Mouse (Mus musculus) limb, embryonic 14.5 days (tissue): ENCODE measurements around the gene Sebox. TPM values are rescaled to one million over a fixed set of nuclear protein-coding genes. Genes with fewer than 3 reads are reported as not detected.

ENCODE experiments used
- ATAC-seq: fragments of 200-750 bp; cut with Nextera tagmentation; 2 replicates; pipeline ENCODE4 v1.8.0; 2017; ENCODE audit warnings: low read depth, moderate number of reproducible peaks, moderate TSS enrichment; ENCODE audit not compliant: low FRiP score
- DNase-seq: peaks from one replicate; pipeline ENCODE4 v3.0.0-alpha.2; 2015; ENCODE audit warnings: low spot score
- H3K27ac ChIP-seq: fragments of 300-500 bp; sonication (generic); replicated peaks from 2 replicates; pipeline ENCODE4 v1.5.1; 2014; ENCODE audit warnings: low read depth, mild to moderate bottlenecking, low read length, moderate library complexity, mixed read lengths
- H3K27me3 ChIP-seq: fragments of 300-500 bp; sonication (generic); 2 replicates; pipeline ENCODE4 v1.6.1; 2014; ENCODE audit warnings: low read length, mixed read lengths; ENCODE audit not compliant: control insufficient read depth, insufficient read depth
- H3K36me3 ChIP-seq: fragments of 300-500 bp; sonication (generic); 2 replicates; pipeline ENCODE4 v1.6.1; 2014; ENCODE audit warnings: mild to moderate bottlenecking, low read length, moderate library complexity, mixed read lengths; ENCODE audit not compliant: control insufficient read depth, insufficient read depth
- H3K4me1 ChIP-seq: fragments of 300-500 bp; sonication (generic); 2 replicates; pipeline ENCODE4 v1.6.1; 2014; ENCODE audit warnings: antibody characterized with exemption, low read length, mixed read lengths; ENCODE audit not compliant: control insufficient read depth, insufficient read depth
- H3K4me2 ChIP-seq: fragments of 300-500 bp; sonication (generic); replicated peaks from 2 replicates; pipeline ENCODE4 v1.6.1; 2014; ENCODE audit warnings: low read depth, mild to moderate bottlenecking, low read length, moderate library complexity; ENCODE audit not compliant: severe bottlenecking
- H3K4me3 ChIP-seq: fragments of 300-500 bp; sonication (generic); replicated peaks from 2 replicates; pipeline ENCODE4 v1.5.1; 2014; ENCODE audit warnings: low read length
- H3K9ac ChIP-seq: fragments of 300-500 bp; sonication (generic); 2 replicates; pipeline ENCODE4 v1.6.1; 2014; ENCODE audit warnings: mild to moderate bottlenecking, low read depth, low read length, moderate library complexity; ENCODE audit not compliant: severe bottlenecking
- H3K9me3 ChIP-seq: fragments of 300-500 bp; sonication (generic); 2 replicates; pipeline ENCODE4 v1.6.1; 2016; ENCODE audit warnings: low read length; ENCODE audit not compliant: control insufficient read depth
- POLR2A ChIP-seq: fragments of 200-500 bp; IDR thresholded peaks from 2 replicates; pipeline ENCODE4 v1.8.0; 2012; ENCODE audit warnings: inconsistent platforms, mild to moderate bottlenecking, moderate library complexity, borderline replicate concordance; ENCODE audit not compliant: insufficient read depth, insufficient read length; ENCODE audit errors: extremely low read depth
- WGBS: fragments of 180-500 bp; shearing (Covaris S2); extraction: QIAGEN DNeasy Blood & Tissue Kit; methylation state at CpG from one replicate; pipeline ENCODE4 v1.1.7; 2014; 5-methylcytosine and 5-hydroxymethylcytosine counted together
- polyA plus RNA-seq, 2 experiments: library from polyadenylated mRNA; depleted of rRNA in 1 of 2; stranded (reverse) in 1 of 2; unstranded in 1 of 2; fragments of >200 nt; fragmentation: Nextera tagmentation in 1 of 2; extraction: Ambion mirVana in 1 of 2; gene quantifications; 2 replicates each; pipeline versions ENCODE4 v1.2.1 to v1.2.3; 2012 to 2014

Sebox gene
- polyA plus RNA-seq, 2 experiments = not detected

DNA sequence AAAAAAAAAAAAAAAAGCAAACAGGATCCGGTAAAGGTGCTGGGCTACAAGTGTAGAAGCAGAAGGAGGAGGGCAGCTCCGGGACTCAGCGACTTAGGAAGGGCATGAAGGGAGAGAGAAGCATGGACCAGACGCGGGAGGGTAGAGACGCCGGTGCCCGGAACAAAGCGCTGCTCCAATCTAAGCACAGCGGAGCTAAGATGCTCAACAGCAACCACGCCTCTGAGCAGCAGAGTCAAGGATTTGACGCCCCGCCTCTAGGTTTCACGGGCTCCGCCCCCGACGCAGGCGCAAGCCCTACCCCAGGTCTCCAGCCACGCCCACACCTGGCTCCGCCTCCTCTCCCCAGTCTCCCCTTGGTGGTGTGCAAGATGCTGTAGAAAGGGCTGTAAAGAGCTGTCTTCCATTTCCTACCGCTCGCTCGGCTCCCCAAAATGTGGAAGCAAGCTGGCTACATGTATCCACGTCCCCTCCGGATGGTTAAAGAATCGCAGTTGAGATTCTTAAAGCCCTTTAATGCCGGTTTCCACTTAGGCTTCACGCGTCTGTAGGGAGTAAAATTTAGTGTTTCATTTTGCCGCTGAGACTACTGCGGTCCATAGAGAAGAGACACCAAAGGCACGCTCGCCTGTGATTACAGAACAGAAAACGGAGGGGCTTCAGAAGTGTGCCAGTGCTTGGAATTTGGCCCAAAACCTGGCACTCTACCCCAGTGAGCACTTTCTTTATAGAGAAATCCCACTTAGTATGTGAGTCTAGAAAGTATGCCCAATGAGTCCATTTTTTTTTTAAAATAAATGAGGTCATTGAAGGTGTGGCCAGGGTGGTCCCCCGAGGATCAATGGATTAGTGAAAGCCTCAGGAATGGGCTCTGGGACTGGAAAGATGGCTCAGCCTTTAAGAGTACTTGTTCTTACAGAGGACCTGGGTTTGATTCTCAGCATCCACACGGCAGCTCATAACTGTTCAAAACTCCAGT lies 5.4 kb upstream of the Sebox start, which contains the start of gene Sarm1:
TSS of gene Sarm1 (minus strand) at position 211 of the 979 bp plus-strand sequence.
- 3% methylated on average over 29 of the region's 36 CpGs for WGBS
- H3K4me1 ChIP-seq = peaks cover 12% of the 10 kb centered on the region; the same call in 1 of the 2 replicates
- no peak within 1 kb of the TSS for H3K27ac ChIP-seq
- DNase-seq = peak; percentile 94
- peak; percentile 94 for ATAC-seq
- H3K4me3 ChIP-seq = peak within 1 kb of the TSS; percentile 47
- H3K9me3 ChIP-seq = no peaks in the 10 kb centered on the region
- no peaks in the 10 kb centered on the region for H3K36me3 ChIP-seq
- TF ChIP-seq POLR2A = 0 out of 2 replicates have a peak, but pooled peaks have one; percentile 37
- peak within 1 kb of the TSS; percentile 97 for H3K4me2 ChIP-seq
- peaks cover 10% of the 10 kb centered on the region for H3K27me3 ChIP-seq
- peak within 1 kb of the TSS; percentile 45 for H3K9ac ChIP-seq

DNA sequence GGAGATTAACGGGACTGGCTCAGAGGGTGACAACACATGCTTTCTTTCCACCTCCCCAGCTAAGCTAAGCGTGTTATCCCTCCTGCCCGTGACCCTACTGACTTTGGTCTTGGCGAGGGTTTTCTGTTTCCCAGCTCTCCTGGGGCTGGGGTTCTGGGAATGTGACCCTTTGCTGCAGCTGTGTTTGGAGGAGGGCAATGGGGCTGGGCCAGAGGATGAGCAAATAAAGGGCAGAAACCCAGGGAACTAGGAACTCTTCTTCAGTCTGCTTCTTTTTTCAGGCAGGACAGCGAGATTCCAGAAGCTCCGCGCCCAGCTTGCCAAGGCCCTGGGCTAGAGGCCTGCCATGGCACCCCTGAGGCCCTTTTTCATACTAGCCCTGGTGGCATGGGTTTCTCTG lies 4.2 kb upstream of the Sebox start, which contains the start of gene Vtn:
TSS of gene Vtn (plus strand) at position 88 of the 400 bp plus-strand sequence.
- no peaks in the 10 kb centered on the region for H3K9me3 ChIP-seq
- TF ChIP-seq POLR2A = no peak
- no peaks in the 10 kb centered on the region for H3K36me3 ChIP-seq
- WGBS = 60% methylated on average over 7 of the region's 7 CpGs
- ATAC-seq (no peak), DNase-seq (no peak)
- H3K9ac ChIP-seq = peak within 1 kb of the TSS; percentile 36; the same call in 1 of the 2 replicates
- H3K4me3 ChIP-seq = peak within 1 kb of the TSS; percentile 47
- peak within 1 kb of the TSS; percentile 97 for H3K4me2 ChIP-seq
- H3K27ac ChIP-seq = no peak within 1 kb of the TSS
- H3K27me3 ChIP-seq = peaks cover 10% of the 10 kb centered on the region
- peaks cover 12% of the 10 kb centered on the region; the same call in 1 of the 2 replicates for H3K4me1 ChIP-seq

DNA sequence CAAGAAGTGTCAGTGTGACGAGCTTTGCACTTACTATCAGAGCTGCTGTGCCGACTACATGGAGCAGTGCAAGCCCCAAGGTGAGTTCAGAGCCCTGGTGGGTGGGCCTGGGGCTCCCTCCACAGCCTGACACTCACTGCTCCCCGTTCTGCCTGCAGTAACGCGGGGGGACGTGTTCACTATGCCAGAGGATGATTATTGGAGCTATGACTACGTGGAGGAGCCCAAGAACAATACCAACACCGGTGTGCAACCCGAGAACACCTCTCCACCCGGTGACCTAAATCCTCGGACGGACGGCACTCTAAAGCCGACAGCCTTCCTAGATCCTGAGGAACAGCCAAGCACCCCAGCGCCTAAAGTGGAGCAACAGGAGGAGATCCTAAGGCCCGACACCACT lies 3.7 kb upstream of the Sebox start:
- 47% methylated on average over 16 of the region's 16 CpGs for WGBS

DNA sequence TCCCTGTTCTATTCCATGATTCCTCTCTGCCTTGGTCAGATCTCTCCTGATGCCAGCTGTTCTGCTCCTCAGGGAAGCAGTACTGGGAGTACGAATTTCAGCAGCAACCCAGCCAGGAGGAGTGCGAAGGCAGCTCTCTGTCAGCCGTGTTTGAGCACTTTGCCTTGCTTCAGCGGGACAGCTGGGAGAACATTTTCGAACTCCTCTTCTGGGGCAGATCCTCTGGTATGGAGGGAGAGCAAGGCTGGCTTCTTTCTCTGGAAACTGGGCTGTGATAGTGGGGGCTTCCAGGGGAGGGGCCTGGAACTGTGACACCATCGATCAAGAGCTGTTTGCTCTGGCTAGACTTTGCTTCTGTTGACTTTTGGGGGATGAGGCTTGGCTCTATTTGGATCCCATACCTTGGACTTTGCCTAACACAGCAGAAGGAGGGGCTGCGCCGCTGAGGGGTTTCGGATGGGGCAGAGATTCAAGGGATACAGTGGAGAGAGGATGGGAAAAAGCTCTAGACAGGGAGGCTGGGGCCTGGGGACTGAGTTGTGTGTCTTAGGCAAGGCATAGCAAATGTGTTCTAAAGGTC lies 2.5 kb upstream of the Sebox start:
- 80% methylated on average over 9 of the region's 9 CpGs for WGBS
- H3K27ac ChIP-seq = no peak overlapping the region
- peaks cover 12% of the 10 kb centered on the region; the same call in 1 of the 2 replicates for H3K4me1 ChIP-seq
- H3K9me3 ChIP-seq = no peaks in the 10 kb centered on the region
- no peak overlapping the region for H3K9ac ChIP-seq
- ATAC-seq (no peak), DNase-seq (no peak)
- TF ChIP-seq POLR2A = no peak
- H3K4me2 ChIP-seq = no peak overlapping the region
- peaks cover 3% of the 10 kb centered on the region; the same call in 1 of the 2 replicates for H3K36me3 ChIP-seq
- no peak overlapping the region for H3K4me3 ChIP-seq
- peaks cover 9% of the 10 kb centered on the region for H3K27me3 ChIP-seq

More for the DNA sequence above, 3.7 kb upstream of the Sebox start:
- DNase-seq (no peak), ATAC-seq (no peak)
- no peak for TF ChIP-seq POLR2A
- H3K4me3 ChIP-seq = no peak overlapping the region
- no peak overlapping the region for H3K9ac ChIP-seq
- H3K4me2 ChIP-seq = no peak overlapping the region
- H3K27ac ChIP-seq = no peak overlapping the region
- no peaks in the 10 kb centered on the region for H3K36me3 ChIP-seq
- peaks cover 12% of the 10 kb centered on the region; the same call in 1 of the 2 replicates for H3K4me1 ChIP-seq
- no peaks in the 10 kb centered on the region for H3K9me3 ChIP-seq
- H3K27me3 ChIP-seq = peaks cover 10% of the 10 kb centered on the region

DNA sequence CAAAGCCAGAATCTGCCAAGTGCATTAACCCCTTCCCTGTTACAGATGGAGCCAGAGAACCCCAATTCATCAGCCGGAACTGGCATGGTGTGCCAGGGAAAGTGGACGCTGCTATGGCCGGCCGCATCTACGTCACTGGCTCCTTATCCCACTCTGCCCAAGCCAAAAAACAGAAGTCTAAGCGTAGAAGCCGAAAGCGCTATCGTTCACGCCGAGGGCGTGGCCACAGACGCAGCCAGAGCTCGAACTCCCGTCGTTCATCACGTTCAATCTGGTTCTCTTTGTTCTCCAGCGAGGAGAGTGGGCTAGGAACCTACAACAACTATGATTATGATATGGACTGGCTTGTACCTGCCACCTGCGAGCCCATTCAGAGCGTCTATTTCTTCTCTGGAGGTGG lies 1.7 kb upstream of the Sebox start:
- H3K36me3 ChIP-seq = peaks cover 11% of the 10 kb centered on the region
- no peak overlapping the region for H3K4me3 ChIP-seq
- peaks cover 10% of the 10 kb centered on the region; the same call in 1 of the 2 replicates for H3K4me1 ChIP-seq
- DNase-seq = no peak
- no peak for ATAC-seq
- peaks cover under 1% of the 10 kb centered on the region for H3K27me3 ChIP-seq
- TF ChIP-seq POLR2A = no peak
- no peak overlapping the region for H3K27ac ChIP-seq
- WGBS = 82% methylated on average over 20 of the region's 20 CpGs
- H3K4me2 ChIP-seq = no peak overlapping the region
- no peaks in the 10 kb centered on the region for H3K9me3 ChIP-seq
- no peak overlapping the region for H3K9ac ChIP-seq
